Mouse (Mus musculus) gastrocnemius, adult 2 months (tissue): Measurements from ENCODE around the gene Slc24a1. TPM values are rescaled to one million over a fixed set of nuclear protein-coding genes. Genes with fewer than 3 reads are reported as not detected.

Experiments
- DNase-seq: peaks from one replicate; pipeline ENCODE4 v3.0.0; 2022
- H3K27ac ChIP-seq: fragments of 200-600 bp; 2 replicates; pipeline ENCODE4 v1.8.1; 2022; ENCODE audit warnings: mild to moderate bottlenecking
- H3K4me3 ChIP-seq: fragments of 200-600 bp; 2 replicates; pipeline ENCODE4 v1.8.1; 2022; ENCODE audit warnings: mild to moderate bottlenecking, moderate library complexity
- CTCF ChIP-seq: fragments of 200-600 bp; IDR thresholded peaks from 2 replicates; pipeline ENCODE4 v1.8.1; 2022; ENCODE audit warnings: antibody characterized with exemption, mild to moderate bottlenecking, moderate library complexity
- intact Hi-C: fragments of 180-260 bp; cut with DNase I; formaldehyde crosslinking; loops from one replicate; pipeline ENCODE4 v1.15.1; 2025
- microRNA-seq: library from miRNA; unstranded; fragments of <30 nt; microRNA quantifications from one replicate; pipeline ENCODE4 v1.2.0, GENCODE M21; 2021
- total RNA-seq, 2 experiments: library from RNA; stranded (reverse); gene quantifications; 2 replicates each; pipeline ENCODE4 v1.2.3; 2021

Gene Slc24a1
- total RNA-seq, 2 experiments from 2014 or later = not detected

DNA sequence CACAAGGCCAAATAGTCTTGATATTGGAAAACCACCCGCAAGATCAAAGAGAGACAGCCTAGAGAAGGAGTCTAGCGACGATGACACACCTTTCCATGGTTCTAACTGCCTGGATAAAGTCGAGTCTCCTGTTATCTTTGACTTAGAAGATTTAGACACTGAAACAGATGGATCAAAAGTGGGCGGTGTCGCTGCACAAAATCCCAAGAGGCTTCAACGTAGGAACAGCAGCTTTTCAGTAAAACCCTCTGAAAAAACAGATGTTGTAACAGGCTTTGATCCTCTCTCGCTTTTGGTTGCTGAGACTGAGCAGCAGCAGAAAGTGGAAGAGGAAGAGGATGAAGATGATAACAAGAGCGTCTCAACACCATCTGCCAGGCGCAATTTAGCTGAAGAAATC lies 54.8 kb downstream of the Slc24a1 start:
- Histone ChIP-seq H3K27ac (no peak overlapping the region), H3K4me3 (no peak overlapping the region)
- no peak for TF ChIP-seq CTCF
- DNase-seq = no peak
- intact Hi-C loops = no loop called here

DNA sequence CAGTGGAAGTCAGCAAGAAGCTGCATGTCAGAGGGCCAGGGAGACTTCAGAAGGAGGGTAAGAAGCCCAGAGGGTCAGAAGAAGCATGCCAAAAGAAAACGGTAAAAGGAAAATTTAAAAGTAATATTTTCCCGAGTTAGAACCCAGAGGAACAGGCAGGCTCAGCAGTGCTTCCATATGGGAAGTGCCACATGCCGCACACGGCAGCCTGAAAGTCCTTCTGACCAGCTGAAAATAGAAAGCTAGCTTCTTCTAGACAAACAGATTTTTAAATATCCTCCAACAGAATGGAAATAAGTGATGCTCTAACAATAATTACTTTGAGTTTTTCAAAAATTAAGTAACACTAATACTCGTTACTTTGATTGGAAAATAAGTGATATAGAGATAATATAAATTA lies 65.4 kb downstream of the Slc24a1 start:
- TF ChIP-seq CTCF = no peak
- no peak for DNase-seq
- Histone ChIP-seq H3K27ac (no peak overlapping the region), H3K4me3 (no peak overlapping the region)
- intact Hi-C loops = no loop called here

Small RNA genes within 50 kb of the gene (microRNA-seq; reads per million reads assigned to microRNA genes)
- gene Gm25640 = not detected

Other genes starting within 250 kb of the Slc24a1 start
- gene Rab11a, start 213.8 kb downstream of the Slc24a1 start, total RNA-seq = 10 to 100 TPM; 87.7 to 96.7 TPM
- gene Dennd4a, start 140.3 kb downstream of the Slc24a1 start, total RNA-seq = 1 to 10 TPM; 2.7 to 3.8 TPM
- 10 to 100 TPM; 16.9 to 17.5 TPM for gene Ints14, start 9.3 kb upstream of the Slc24a1 start, total RNA-seq
- 10 to 100 TPM in 1 of 2 experiments, 1 to 10 TPM in 1; 9.0 to 10.8 TPM for gene Hacd3, start 70.1 kb upstream of the Slc24a1 start, total RNA-seq
- 100 to 1,000 TPM in 1 of 2 experiments, 10 to 100 TPM in 1; 95.9 to 112 TPM for gene Dpp8, start 80.8 kb upstream of the Slc24a1 start, total RNA-seq
- gene Igdcc4, start 149.9 kb upstream of the Slc24a1 start, total RNA-seq = 10 to 100 TPM; 22.1 to 34.4 TPM
- under 1 TPM; 0.17 to 0.18 TPM for gene Igdcc3, start 189.6 kb upstream of the Slc24a1 start, total RNA-seq
- gene Parp16, start 243.7 kb upstream of the Slc24a1 start, total RNA-seq = 1 to 10 TPM; 3.6 to 3.9 TPM